Mouse (Mus musculus) forebrain, embryonic 11.5 days (tissue): ENCODE data around the gene Dgki. TPM values are rescaled to one million over a fixed set of nuclear protein-coding genes. Genes with fewer than 3 reads are reported as not detected.

Experiments used
- ATAC-seq: fragments of 200-750 bp; cut with Nextera tagmentation; replicated peaks from 2 replicates; pipeline ENCODE4 v1.8.0; 2017; ENCODE audit warnings: moderate TSS enrichment; ENCODE audit not compliant: low FRiP score
- DNase-seq: peaks from one replicate; pipeline ENCODE4 v3.0.0-alpha.2; 2017; ENCODE audit warnings: low spot score
- H3K27ac ChIP-seq: fragments of 300-500 bp; sonication (generic); 2 replicates; pipeline ENCODE4 v1.5.1; 2014; ENCODE audit warnings: low read depth, low read length
- H3K27me3 ChIP-seq: fragments of 300-500 bp; sonication (generic); 2 replicates; pipeline ENCODE4 v1.6.1; 2014; ENCODE audit warnings: mild to moderate bottlenecking, low read length, mixed read lengths; ENCODE audit not compliant: control insufficient read depth, insufficient read depth
- H3K36me3 ChIP-seq: fragments of 300-500 bp; sonication (generic); 2 replicates; pipeline ENCODE4 v1.6.1; 2014; ENCODE audit warnings: mild to moderate bottlenecking, low read length, moderate library complexity, mixed read lengths; ENCODE audit not compliant: control insufficient read depth, insufficient read depth
- H3K4me1 ChIP-seq: fragments of 300-500 bp; sonication (generic); replicated peaks from 2 replicates; pipeline ENCODE4 v1.6.1; 2014; ENCODE audit warnings: low read length, mixed read lengths; ENCODE audit not compliant: control insufficient read depth, insufficient read depth
- H3K4me2 ChIP-seq: fragments of 300-500 bp; sonication (generic); 2 replicates; pipeline ENCODE4 v1.6.1; 2014; ENCODE audit warnings: low read depth, mild to moderate bottlenecking, low read length, moderate library complexity, mixed read lengths; ENCODE audit not compliant: severe bottlenecking
- H3K4me3 ChIP-seq: fragments of 300-500 bp; sonication (generic); 2 replicates; pipeline ENCODE4 v1.5.1; 2014; ENCODE audit warnings: low read depth, low read length
- H3K9ac ChIP-seq: fragments of 300-500 bp; sonication (generic); 2 replicates; pipeline ENCODE4 v1.6.1; 2014; ENCODE audit warnings: low read length
- H3K9me3 ChIP-seq: fragments of 300-500 bp; sonication (generic); 2 replicates; pipeline ENCODE4 v1.6.1; 2016; ENCODE audit warnings: low read length, mixed read lengths; ENCODE audit not compliant: control insufficient read depth
- WGBS: fragments of 180-500 bp; shearing (Covaris S2); extraction: QIAGEN DNeasy Blood & Tissue Kit; methylation state at CpG from one replicate; pipeline ENCODE4 v1.1.7; 2014; 5-methylcytosine and 5-hydroxymethylcytosine counted together
- polyA plus RNA-seq: library from polyadenylated mRNA; unstranded; fragments of >200 nt; fragmentation: Nextera tagmentation; extraction: Ambion mirVana; gene quantifications from 2 replicates; pipeline ENCODE4 v1.2.1, GENCODE M21; 2014

Dgki gene
- polyA plus RNA-seq, 1 experiment from 2014 or later: 2.8 TPM

DNA sequence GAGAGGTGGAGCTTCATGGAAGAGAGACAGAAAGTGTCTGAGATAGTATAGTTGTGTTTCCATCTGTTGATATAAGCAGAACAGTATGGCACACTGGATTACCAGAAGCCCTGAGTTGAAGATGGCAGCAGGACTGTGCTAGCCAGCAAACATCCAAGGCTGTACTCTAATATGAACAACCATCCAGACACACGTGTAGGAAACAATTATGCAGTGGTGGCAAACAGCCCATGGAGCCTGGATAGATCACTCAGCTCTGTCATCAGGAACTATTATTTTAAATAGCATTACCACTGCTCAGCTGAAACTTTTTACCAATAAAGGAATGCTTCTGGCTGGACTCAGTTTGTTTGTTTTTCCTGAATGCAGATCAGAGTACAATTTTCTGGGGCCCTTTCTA lies 327.5 kb downstream of the Dgki start:
- H3K9ac ChIP-seq: no peak overlapping the region
- WGBS: 81% methylated on average over 1 of the region's 1 CpGs
- DNase-seq: no peak
- no peak overlapping the region for H3K4me3 ChIP-seq
- H3K36me3 ChIP-seq: no peaks in the 10 kb centered on the region
- no peaks in the 10 kb centered on the region for H3K27me3 ChIP-seq
- no peak for ATAC-seq
- H3K4me1 ChIP-seq: no peaks in the 10 kb centered on the region; the same call in 1 of the 2 replicates
- H3K9me3 ChIP-seq: no peaks in the 10 kb centered on the region
- H3K27ac ChIP-seq: no peak overlapping the region
- no peak overlapping the region for H3K4me2 ChIP-seq

DNA sequence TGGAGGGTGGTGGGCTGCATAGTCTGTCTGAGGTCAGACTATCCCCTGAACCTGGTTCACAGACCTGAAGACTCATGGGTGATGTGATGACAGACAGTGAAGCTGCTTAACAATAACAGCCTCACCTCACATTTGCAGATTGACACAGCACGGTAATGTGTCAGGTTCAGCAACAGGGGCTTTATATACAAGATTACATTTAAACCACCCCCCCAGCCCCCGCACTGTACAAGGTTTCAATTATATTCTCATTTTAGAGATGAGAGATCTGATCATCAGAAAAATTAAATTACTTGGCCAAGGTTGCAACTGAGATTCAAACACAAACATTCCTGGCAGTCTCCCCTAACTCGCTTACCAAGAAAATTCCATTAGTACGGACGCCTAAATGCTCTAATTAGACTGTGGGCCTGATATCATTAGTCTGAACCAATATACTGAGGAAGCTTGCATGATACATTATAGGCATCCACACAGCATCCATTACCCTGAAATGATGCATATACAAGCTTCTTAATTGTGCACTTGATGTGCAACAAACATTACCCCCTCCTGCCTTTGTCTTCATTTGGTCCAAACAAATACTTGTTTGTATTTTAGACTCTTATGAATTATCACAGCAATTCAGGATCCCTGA lies 330.6 kb downstream of the Dgki start:
- no peaks in the 10 kb centered on the region for H3K36me3 ChIP-seq
- H3K4me2 ChIP-seq: no peak overlapping the region
- H3K4me1 ChIP-seq: no peaks in the 10 kb centered on the region; the same call in 1 of the 2 replicates
- ATAC-seq: no peak
- H3K9me3 ChIP-seq: no peaks in the 10 kb centered on the region
- no peak overlapping the region for H3K4me3 ChIP-seq
- WGBS: 86% methylated on average over 5 of the region's 5 CpGs
- H3K27me3 ChIP-seq: no peaks in the 10 kb centered on the region
- no peak overlapping the region for H3K9ac ChIP-seq
- DNase-seq: no peak
- no peak overlapping the region for H3K27ac ChIP-seq

DNA sequence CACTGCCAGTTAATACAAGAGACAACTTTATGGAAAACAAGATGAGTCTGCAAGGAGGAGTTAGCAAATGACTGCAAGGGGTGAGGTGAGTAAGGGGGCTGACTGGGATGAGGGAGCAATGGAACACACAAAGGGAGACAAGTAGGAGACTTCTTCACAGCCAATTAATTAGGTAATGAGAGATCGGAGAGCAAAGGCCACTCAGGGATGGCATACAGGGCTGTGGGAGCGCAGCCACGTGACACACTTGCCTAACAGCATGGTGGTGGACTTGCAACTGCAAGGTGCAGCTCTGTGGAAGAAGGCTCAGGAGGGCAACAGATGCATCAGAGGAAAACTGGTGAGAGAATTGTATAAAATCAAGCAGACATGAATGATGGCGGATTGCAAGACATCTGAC lies 339.3 kb downstream of the Dgki start:
- WGBS: 85% methylated on average over 4 of the region's 4 CpGs
- H3K9me3 ChIP-seq: no peaks in the 10 kb centered on the region; the same call in 1 of the 2 replicates
- no peak overlapping the region for H3K4me2 ChIP-seq
- no peak overlapping the region for H3K9ac ChIP-seq
- no peak overlapping the region for H3K4me3 ChIP-seq
- H3K27me3 ChIP-seq: no peaks in the 10 kb centered on the region
- ATAC-seq (no peak), DNase-seq (no peak)
- no peaks in the 10 kb centered on the region for H3K36me3 ChIP-seq
- no peaks in the 10 kb centered on the region for H3K4me1 ChIP-seq
- H3K27ac ChIP-seq: no peak overlapping the region

DNA sequence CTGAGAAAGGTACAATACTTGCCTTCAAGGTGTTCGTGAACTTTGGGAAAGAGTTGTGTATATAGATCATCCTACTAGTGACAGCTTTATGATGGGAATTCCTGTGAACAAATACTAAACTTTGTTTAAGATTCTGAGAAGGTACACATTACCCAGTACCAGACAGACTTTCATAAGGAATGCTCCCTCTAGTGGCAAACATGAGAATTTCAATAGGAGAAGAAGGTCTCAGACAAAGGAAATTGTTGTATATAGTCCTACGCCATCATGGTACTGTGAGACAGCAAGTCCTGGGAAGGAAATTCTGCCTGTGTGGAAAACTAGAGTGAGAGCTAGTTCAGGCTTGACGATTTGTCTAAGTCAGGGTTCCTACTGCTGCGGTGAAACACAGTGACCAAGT lies 344.7 kb downstream of the Dgki start:
- Histone ChIP-seq H3K4me1 (no peaks in the 10 kb centered on the region), H3K27me3 (no peaks in the 10 kb centered on the region), H3K36me3 (no peaks in the 10 kb centered on the region), H3K4me2 (no peak overlapping the region), H3K4me3 (no peak overlapping the region), H3K27ac (no peak overlapping the region), H3K9me3 (no peaks in the 10 kb centered on the region; the same call in 1 of the 2 replicates), H3K9ac (no peak overlapping the region)
- no peak for ATAC-seq
- 88% methylated on average over 4 of the region's 4 CpGs for WGBS
- no peak for DNase-seq

DNA sequence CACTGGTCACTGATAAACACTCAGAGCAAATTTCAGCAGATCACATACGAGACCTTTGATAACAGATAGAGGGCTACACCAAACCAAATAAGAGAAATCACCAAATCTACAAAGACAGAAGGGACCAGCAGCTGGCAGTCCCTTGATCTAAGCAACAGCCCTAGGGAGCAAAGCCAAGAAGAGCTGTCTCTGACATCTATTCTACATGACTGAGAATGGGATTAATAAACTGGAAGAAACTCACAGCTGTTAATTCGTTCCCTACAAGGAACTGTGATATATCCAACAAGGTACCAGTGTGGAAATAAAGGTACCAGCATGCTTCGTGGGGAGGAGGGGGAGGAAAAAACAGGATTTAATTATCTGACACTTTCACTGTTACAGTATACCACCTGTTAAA lies 349.3 kb downstream of the Dgki start:
- ATAC-seq: no peak
- no peak overlapping the region for H3K27ac ChIP-seq

DNA sequence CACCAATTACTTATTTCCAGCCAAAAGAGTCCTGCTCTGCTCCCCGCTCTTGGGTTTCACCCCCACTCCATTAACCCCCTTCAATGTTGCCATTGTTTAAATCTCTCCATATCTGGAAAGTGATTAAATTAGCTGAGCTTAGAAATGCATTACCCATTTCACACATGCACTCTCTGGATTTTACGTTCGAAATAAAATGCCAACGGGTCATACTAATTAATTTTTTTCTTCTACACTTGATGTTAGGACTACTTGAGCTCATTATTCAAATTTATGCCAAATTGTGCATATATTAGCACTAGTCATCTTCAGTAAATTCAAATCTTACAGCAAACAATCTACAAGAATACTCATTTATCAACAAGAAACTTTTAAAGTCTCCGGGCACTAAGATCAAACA lies 352.1 kb downstream of the Dgki start:
- no peak overlapping the region for H3K4me2 ChIP-seq
- H3K27me3 ChIP-seq: no peaks in the 10 kb centered on the region
- DNase-seq: no peak
- no peak overlapping the region for H3K27ac ChIP-seq
- no peaks in the 10 kb centered on the region for H3K36me3 ChIP-seq
- no peaks in the 10 kb centered on the region for H3K9me3 ChIP-seq
- no peak for ATAC-seq
- 84% methylated on average over 5 of the region's 5 CpGs for WGBS
- H3K9ac ChIP-seq: no peak overlapping the region
- no peaks in the 10 kb centered on the region for H3K4me1 ChIP-seq
- no peak overlapping the region for H3K4me3 ChIP-seq

More for the DNA sequence above, 349.3 kb downstream of the Dgki start:
- no peak for DNase-seq
- H3K4me1 ChIP-seq: no peaks in the 10 kb centered on the region
- H3K9me3 ChIP-seq: no peaks in the 10 kb centered on the region; the same call in 1 of the 2 replicates
- H3K4me3 ChIP-seq: no peak overlapping the region
- WGBS: 77% methylated on average over 3 of the region's 3 CpGs
- H3K36me3 ChIP-seq: no peaks in the 10 kb centered on the region
- no peak overlapping the region for H3K9ac ChIP-seq
- no peaks in the 10 kb centered on the region for H3K27me3 ChIP-seq
- no peak overlapping the region for H3K4me2 ChIP-seq

DNA sequence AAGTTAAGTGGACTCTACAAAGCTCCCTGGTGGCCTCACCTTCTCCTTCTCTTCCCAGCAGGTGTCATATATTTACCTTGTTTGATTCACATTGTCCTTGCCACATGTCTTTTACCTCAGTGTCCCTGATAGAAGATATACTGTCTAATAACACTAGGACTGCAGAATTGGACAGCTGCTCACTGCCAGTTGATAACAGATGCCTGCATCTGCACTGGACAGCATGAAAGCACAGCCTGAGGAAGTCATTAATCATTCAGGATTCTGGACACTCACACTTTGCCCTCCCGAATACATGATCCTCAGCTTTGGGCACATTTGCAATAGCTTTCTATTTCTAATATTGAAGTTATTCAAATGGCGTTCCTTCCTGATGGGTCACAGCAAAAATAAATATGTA lies 362.5 kb downstream of the Dgki start:
- H3K4me3 ChIP-seq: no peak overlapping the region
- no peaks in the 10 kb centered on the region for H3K4me1 ChIP-seq
- 85% methylated on average over 2 of the region's 2 CpGs for WGBS
- no peak overlapping the region for H3K9ac ChIP-seq
- DNase-seq (no peak), ATAC-seq (no peak)
- H3K27me3 ChIP-seq: no peaks in the 10 kb centered on the region
- H3K9me3 ChIP-seq: no peaks in the 10 kb centered on the region
- no peak overlapping the region for H3K4me2 ChIP-seq
- H3K36me3 ChIP-seq: no peaks in the 10 kb centered on the region
- no peak overlapping the region for H3K27ac ChIP-seq

DNA sequence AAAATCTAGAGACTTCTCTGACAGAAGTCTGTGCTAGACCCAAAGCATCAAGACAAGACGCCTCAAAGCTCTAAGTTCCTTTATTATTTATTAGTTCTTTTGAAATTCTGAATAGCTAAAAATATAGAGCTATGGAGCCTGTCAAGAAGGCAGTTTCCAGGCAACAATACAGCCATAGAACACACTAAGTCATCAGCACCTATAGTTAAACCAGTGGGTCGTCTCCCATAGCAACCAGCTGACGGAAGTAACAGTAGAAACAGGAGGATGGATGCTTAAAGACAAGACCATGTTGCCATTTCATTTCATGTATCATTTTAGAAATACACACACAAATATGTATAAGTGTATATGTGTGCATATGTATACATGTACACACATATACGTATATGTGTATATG lies 363.2 kb downstream of the Dgki start:
- H3K9me3 ChIP-seq: no peaks in the 10 kb centered on the region
- no peaks in the 10 kb centered on the region for H3K4me1 ChIP-seq
- no peak for DNase-seq
- WGBS: 88% methylated on average over 4 of the region's 4 CpGs
- ATAC-seq: no peak
- no peak overlapping the region for H3K4me3 ChIP-seq
- no peaks in the 10 kb centered on the region for H3K27me3 ChIP-seq
- H3K9ac ChIP-seq: no peak overlapping the region
- H3K27ac ChIP-seq: no peak overlapping the region
- no peaks in the 10 kb centered on the region for H3K36me3 ChIP-seq
- no peak overlapping the region for H3K4me2 ChIP-seq

DNA sequence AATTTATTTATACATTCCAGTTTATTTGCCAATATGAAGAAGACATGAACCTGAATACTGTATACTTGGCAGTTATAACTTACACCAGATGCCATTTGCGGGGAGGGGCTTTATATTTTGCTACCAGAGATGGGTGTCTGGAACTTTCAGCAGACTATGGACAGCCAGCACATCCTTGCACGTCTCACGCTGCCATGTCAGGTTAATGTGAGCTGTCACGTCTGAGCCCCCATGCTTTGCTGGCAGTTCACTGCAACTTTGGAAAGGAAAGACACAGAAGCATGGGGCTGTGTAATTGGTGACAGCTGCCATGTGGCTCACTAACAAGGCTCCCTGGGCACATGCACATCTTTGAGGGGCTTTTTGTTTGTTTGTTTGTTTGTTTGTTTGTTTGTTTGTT lies 368.5 kb downstream of the Dgki start:
- Histone ChIP-seq H3K4me2 (no peak overlapping the region), H3K27ac (no peak overlapping the region), H3K36me3 (no peaks in the 10 kb centered on the region), H3K4me1 (no peaks in the 10 kb centered on the region), H3K9me3 (no peaks in the 10 kb centered on the region), H3K9ac (no peak overlapping the region), H3K27me3 (no peaks in the 10 kb centered on the region), H3K4me3 (no peak overlapping the region)
- WGBS: 80% methylated on average over 4 of the region's 4 CpGs
- ATAC-seq (no peak), DNase-seq (no peak)
